Mouse (Mus musculus): Measurements from ENCODE around the gene Dhdds.

GRCm38 (mm10) chr4:133938077-133938476 is 62.6 kb downstream of the Dhdds start:
- TF ChIP-seq CTCF (conservative IDR thresholded peaks at IDR 0.05; ENCODE audit: insufficient read depth, insufficient read length, low read depth, low read length) (no peak), POLR2A (IDR thresholded peaks at IDR 0.05; ENCODE audit: low read depth, low read length) (no peak)

Measured in kidney, adult 2 months (tissue).